Mouse (Mus musculus): ENCODE results near the gene Tex44.

Gene Tex44

DNA sequence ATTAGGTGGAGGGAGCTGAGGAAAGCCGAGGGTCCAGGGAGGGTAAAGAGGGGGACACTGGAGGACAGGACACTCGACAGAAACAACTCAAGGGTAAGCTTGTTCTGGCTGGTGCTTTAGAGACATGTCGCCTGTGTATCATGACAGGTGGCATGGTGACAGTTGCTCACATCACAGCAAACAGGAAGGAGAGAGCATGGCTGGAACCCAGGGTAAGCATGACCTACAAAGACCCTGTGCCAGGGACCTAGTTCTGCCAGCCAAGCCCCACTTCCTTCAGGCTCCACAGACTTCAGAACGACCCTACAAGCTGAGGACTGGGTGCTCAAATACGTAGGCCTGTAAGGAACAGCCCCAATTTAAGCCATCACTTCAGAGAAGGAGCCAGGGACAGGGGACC is 2.2 kb upstream of the Tex44 start:
- no peak for DNase-seq (ENCODE audit: inconsistent ontology term)

- no peak for DNase-seq (ENCODE audit: inconsistent ontology term)
Measured at GRCm38 (mm10) chr1:86424336-86424735, 1.8 kb upstream of the Tex44 start.

DNA sequence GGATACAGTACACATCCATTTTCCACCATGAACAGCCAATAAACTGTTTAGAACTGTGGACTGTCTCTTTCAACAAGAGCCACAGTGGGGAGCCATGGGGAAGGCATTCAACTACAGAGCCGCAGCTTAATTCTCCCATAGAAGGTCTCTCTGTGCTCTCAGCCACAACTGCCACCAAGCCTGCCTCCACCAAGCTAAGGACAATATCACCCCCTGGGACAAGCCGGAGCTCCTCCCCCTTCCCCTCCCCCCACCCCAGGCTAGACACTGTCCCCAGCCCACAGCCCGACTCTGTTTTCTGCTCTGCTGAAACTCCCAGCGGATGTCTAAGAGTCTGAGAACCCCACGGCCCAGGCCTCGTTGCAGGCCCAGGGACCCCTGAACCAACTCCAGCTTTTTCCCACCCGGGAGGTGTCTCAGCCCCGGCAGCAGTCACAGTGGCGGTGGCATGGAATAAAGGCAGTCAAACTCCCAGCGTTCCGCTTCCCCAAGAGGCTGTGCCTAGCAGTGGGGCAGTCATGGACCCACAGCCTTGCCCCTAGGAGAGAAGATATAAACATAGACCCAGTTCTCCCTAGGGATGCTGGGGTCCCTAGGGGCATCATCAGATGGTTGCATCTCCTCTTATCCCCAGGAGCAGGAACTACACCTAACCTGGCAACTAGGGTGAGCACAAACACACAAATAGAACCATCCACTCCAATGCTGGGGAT is 1.1 kb upstream of the Tex44 start:
- no peak for DNase-seq (ENCODE audit: inconsistent ontology term)

GRCm38 (mm10) chr1:86430056-86430455 is 3.9 kb downstream of the Tex44 start:
- peak; percentile 57 for DNase-seq (ENCODE audit: inconsistent ontology term)

GRCm38 (mm10) chr1:86432778-86433177 is 6.6 kb downstream of the Tex44 start:
- no peak for DNase-seq (ENCODE audit: inconsistent ontology term)

DNA sequence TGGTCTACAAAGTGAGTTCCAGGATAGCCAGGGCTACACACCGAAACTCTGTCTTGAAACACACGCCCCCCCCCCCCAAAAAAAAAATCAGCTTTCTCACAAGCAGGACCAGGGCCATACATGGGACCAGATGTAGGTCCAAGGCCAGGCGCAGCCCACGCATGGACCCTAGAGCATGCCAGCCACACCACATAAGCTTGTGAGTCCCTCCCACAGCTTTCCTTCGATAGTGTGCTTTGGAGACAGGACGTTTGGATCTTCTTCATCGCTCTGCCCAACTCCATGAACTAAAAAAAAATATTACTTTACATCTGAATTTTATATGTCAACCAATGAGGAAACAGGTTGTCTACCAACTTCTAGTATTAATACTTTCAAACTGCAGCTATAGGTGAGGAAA is 7.2 kb downstream of the Tex44 start:
- no peak for DNase-seq (ENCODE audit: inconsistent ontology term)

DNA sequence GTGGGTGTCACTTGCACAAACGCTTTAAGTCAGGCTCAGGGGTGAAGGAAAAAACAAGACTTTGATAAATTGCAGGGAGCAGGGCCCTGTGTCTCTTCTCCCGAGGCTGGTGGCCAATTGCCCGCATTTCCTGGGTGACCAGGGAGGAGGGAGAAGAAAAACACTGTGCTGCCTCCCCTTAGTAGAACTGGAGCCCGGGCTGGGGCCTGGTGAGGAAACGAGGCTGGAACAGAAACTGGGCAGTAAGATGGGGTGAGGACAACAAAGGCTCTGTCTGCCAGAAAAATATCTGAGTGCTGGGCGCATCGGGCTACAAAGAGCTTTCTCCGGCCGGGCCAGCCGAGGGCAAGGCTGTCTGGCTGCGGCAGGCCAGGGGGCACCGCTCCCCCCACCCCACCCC is 7.9 kb downstream of the Tex44 start:
- peak; percentile 89 for DNase-seq (ENCODE audit: inconsistent ontology term)

DNA sequence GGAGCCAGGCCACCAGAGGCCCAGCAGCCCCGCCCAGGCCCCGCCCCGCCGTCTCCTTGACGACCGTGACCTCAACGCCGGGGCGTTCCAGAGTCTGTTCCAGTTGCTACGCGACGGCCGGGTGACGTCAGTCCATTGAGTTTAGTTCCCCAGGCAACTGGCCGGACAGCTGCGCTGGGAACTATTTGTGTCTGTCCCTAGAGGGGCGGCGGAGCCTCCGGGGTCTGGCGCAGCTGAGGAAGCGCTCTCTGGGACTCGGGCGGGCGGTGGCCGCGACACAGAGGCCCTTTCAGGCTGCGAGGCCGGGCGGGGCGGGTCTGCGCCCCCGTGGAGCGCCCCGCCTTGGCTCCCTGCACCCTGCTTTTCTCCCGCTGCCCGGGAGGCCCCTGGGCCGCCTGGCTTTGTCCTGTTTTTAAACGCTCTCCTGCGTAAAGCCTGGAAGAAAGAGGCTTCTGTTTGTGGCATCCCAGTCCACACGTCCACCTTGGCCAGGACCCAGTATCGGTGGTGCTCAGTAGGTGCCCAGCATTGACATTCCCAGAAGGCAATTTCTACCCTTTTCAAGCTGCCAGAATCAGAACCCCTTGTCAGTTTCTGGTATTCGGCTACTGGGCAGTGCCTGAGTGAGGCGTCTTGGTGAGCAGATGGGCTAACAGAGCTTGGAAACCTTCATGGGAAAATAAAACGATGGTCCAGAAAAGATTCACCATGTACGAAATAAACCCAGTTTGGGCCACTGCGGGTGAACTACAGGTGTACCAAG is 8.5 kb downstream of the Tex44 start:
- DNase-seq (ENCODE audit: inconsistent ontology term) = peak; percentile 99

DNA sequence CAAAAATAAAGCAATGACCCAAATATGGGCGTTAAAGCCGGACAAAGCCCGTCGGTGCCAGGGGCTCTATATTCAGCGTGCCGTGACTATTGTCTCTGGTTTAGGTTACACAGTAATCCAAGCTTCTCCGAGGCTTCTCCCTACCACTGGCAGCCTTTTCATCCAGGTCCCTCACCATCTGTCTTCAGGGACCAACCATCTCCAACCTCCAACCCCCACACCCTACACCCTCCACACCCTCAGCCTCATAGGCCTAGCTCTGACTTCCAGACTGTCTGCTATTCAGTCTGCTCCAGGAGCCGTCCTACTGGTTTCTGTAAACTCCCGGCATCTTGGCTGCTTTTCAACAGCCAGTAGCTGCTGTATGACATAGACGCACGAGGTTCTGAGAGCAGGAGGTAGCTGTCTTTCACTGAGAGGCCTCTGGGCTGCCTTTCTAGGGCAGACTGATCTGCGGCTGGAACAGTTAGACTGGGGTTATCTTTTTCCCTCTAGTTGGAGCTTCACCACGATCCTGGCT is 9.2 kb downstream of the Tex44 start:
- peak; percentile 86 for DNase-seq (ENCODE audit: inconsistent ontology term)

GRCm38 (mm10) chr1:86437219-86438013 is 11.3 kb downstream of the Tex44 start:
- DNase-seq (ENCODE audit: inconsistent ontology term) = no peak

GRCm38 (mm10) chr1:86438014-86438319 is 11.8 kb downstream of the Tex44 start:
- no peak for DNase-seq (ENCODE audit: inconsistent ontology term)

GRCm38 (mm10) chr1:86438501-86438900 is 12.4 kb downstream of the Tex44 start:
- no peak for DNase-seq (ENCODE audit: inconsistent ontology term)

- DNase-seq (ENCODE audit: inconsistent ontology term) = peak; percentile 49
Measured at GRCm38 (mm10) chr1:86439487-86440170, 13.5 kb downstream of the Tex44 start.

GRCm38 (mm10) chr1:86440171-86440886 is 14.2 kb downstream of the Tex44 start:
- peak; percentile 88 for DNase-seq (ENCODE audit: inconsistent ontology term)

DNA sequence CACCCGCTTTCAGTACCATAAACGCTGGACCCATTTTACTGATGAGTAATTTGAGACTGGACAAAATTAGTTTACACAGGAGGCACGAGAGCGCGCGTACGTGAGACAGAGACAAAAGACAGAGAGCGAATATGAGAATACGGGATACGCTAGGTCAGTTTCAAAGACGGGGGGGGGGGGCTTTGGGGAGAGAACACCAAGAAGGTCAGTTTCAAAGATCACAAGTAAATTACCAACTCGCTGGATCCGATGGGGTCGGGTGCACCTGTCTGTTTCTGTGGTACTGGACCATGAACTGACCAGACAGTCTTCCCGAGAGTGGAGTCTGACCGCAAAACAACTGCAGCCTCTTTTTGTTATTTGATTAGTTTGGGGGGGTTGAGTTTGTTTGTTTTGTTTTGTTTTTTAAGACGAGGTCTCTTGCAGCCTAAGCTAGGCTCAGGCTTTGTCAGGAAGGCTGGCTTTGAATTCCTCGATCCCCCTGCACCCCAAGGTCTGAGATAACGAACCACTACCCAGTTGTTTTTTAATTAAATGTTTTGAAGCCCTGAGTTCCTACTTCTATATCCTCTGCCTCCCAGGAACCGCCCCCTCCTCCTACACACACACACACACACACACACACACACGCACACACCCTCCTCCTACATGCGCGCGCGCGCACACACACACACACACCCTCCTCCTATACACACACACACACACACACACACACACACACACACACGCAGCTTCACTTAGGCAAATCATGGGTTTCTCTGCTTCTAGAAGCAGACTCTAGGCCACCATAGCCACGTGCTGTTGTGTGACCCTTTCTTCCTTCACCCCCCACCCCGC is 15.0 kb downstream of the Tex44 start:
- DNase-seq (ENCODE audit: inconsistent ontology term) = peak; percentile 57

DNA sequence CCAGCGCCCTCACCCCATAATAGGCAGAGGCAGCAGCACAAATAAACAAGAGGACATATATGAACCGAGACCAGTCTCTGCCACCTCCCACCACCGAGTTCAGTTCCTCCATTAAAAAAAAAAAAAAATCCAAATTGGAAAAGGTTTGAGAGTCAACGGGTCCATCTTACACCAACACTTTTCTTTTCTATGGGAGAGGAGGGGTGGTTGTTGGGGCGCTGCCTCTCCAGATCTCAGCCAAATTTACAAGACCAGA is 15.5 kb downstream of the Tex44 start:
- DNase-seq (ENCODE audit: inconsistent ontology term) = no peak

DNA sequence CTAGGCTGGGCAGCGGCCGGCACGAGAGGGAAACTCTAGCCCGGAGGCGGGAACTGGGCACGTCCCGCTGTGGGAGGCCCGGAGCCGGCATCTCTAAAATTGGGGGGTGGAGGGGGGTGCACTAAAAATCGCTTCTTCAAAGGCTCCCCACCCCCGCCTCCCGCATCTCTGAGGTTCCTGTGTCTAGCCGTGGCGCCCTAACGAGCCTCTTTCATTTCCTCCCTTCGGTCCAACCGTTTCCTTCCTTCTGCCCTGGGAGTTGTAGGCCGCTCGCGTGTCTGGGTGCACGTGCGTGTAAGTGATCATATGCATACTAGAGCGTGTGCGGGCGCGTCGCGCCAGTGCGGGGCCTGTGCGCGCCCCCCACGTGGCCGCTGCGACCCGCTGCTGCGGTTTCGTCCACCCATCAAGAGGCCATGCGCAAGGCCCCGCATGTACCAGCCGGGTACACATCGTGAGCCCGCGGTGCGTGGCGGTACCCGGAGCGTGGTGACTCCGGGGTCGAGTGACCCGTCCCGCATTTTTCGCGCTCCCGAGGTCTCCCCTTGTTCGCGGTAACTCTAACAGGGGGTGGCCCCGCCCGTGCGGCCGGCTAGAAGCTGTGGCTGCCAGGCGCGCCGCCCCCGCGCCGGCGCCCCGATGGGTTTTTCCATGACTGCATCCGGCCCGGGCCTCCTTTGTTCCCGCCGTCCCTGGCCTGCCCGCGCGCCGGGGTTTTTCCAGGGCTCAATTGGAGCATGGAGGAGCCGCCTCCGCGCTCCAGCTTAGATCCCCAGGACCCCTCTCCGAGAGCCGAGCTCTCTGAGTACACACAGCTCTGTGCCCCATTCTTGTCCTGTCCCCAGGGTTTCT is 16.1 kb downstream of the Tex44 start:
- DNase-seq (ENCODE audit: inconsistent ontology term) = peak; percentile 96

GRCm38 (mm10) chr1:86442832-86443231 is 16.7 kb downstream of the Tex44 start:
- no peak for DNase-seq (ENCODE audit: inconsistent ontology term)

- no peak for DNase-seq (ENCODE audit: inconsistent ontology term)
Measured at GRCm38 (mm10) chr1:86443386-86444172, 17.4 kb downstream of the Tex44 start.

All from Muller cell, postnatal 12 days (primary cell).